Mouse (Mus musculus): Measurements from ENCODE around the gene Ctnnal1. TPM values are rescaled to one million over a fixed set of nuclear protein-coding genes. Genes with fewer than 3 reads are reported as not detected.

The Ctnnal1 gene
- 9.2 and 9.3 TPM in 2 replicates for polyA plus RNA-seq (2015; fragmentation: Nextera tagmentation; extraction: Ambion mirVana)

DNA sequence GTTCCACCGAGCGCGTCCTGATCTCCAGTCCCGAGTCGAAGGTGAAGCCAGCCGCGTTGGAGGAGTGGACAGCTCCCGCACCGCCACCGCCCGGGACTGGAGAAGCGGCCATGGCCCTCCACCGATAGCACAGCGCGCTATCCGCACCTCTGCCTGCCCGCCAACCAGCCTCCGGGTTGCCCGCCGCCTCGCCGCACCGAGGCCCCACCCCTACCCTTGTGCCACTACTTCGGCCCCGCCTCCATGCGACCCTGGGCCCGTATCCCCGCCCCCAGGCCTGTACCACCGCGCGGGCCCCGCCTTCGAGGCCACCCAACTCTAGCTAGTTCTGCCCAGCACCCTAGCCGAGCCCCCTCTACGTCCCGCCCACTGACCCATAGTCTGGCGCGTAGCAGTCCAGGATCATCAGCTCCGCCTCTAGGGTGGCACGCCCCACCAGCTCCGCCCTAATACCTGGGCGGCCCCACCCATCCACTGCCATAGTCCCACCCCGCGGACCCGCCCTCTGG, at the start of gene Ctnnal1:
TSS of gene Ctnnal1 (minus strand) at position 186 of the 509 bp plus-strand sequence.
- Histone ChIP-seq H3K9me3 (ENCODE audit: control insufficient read depth, low read length) (no peaks in the 10 kb centered on the region), H3K4me1 (replicated peaks; ENCODE audit: control insufficient read depth, insufficient read depth) (no peaks in the 10 kb centered on the region), H3K4me3 (ENCODE audit: low read depth, low read length) (peak within 1 kb of the TSS; percentile 72), H3K36me3 (ENCODE audit: control insufficient read depth, insufficient read depth, low read length) (no peaks in the 10 kb centered on the region), H3K27ac (replicated peaks) (peak within 1 kb of the TSS; percentile 87), H3K27me3 (ENCODE audit: control insufficient read depth, insufficient read depth, low read length) (no peaks in the 10 kb centered on the region), H3K4me2 (replicated peaks; ENCODE audit: low read depth) (peak within 1 kb of the TSS; percentile 97), H3K9ac (ENCODE audit: low read length) (peak within 1 kb of the TSS; percentile 74)
- ATAC-seq (ENCODE audit: low FRiP score, low TSS enrichment) (peak; percentile 98), DNase-seq (ENCODE audit: low spot score) (peak; percentile 95)
- TF ChIP-seq EP300 (optimal IDR thresholded peaks at IDR 0.05): no peak
- TF ChIP-seq CTCF (IDR thresholded peaks at IDR 0.05; ENCODE audit: low read depth): 0 out of 2 replicates have a peak, but pooled peaks have one; percentile 7
- 1% methylated on average over 44 of the region's 45 CpGs for WGBS

DNA sequence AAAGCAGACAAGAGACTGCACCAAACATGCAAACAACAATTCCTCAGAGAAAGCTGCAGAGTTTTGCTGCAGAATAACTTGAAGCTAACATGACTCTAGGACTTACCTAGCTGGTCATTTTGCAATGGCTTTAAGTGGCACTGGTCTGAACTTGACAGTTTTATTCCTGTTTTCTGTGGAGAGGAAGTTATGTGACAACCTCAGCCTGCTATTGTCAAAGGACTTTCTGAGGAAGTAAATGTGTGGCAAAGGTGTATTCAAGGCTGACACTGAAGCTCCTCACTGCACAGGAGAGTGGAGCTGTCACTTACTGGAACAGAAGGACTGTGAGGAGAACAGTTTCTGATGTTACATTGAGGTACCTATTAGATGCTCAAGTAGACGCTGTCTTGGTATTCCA, 49.8 kb upstream of the Ctnnal1 start:
- no peak overlapping the region for H3K4me2 ChIP-seq (replicated peaks; ENCODE audit: low read depth)
- H3K36me3 ChIP-seq (ENCODE audit: control insufficient read depth, insufficient read depth, low read length): peaks cover 15% of the 10 kb centered on the region
- H3K27ac ChIP-seq (replicated peaks): no peak overlapping the region
- H3K9ac ChIP-seq (ENCODE audit: low read length): no peak overlapping the region
- H3K27me3 ChIP-seq (ENCODE audit: control insufficient read depth, insufficient read depth, low read length): no peaks in the 10 kb centered on the region
- no peak for TF ChIP-seq EP300 (optimal IDR thresholded peaks at IDR 0.05)
- no peaks in the 10 kb centered on the region for H3K4me1 ChIP-seq (replicated peaks; ENCODE audit: control insufficient read depth, insufficient read depth)
- no peak overlapping the region for H3K4me3 ChIP-seq (ENCODE audit: low read depth, low read length)
- no peak for DNase-seq (ENCODE audit: low spot score)
- ATAC-seq (ENCODE audit: low FRiP score, low TSS enrichment): no peak
- no peaks in the 10 kb centered on the region for H3K9me3 ChIP-seq (ENCODE audit: control insufficient read depth, low read length)
- WGBS: 89% methylated on average over 1 of the region's 1 CpGs

- Histone ChIP-seq H3K27me3 (ENCODE audit: control insufficient read depth, insufficient read depth, low read length) (no peaks in the 10 kb centered on the region), H3K9me3 (ENCODE audit: control insufficient read depth, low read length) (no peaks in the 10 kb centered on the region), H3K4me3 (ENCODE audit: low read depth, low read length) (no peak overlapping the region), H3K9ac (ENCODE audit: low read length) (no peak overlapping the region), H3K27ac (replicated peaks) (no peak overlapping the region), H3K4me1 (replicated peaks; ENCODE audit: control insufficient read depth, insufficient read depth) (no peaks in the 10 kb centered on the region), H3K4me2 (replicated peaks; ENCODE audit: low read depth) (no peak overlapping the region), H3K36me3 (ENCODE audit: control insufficient read depth, insufficient read depth, low read length) (peaks cover 15% of the 10 kb centered on the region)
- no peak for ATAC-seq (ENCODE audit: low FRiP score, low TSS enrichment)
- WGBS: 83% methylated on average over 6 of the region's 6 CpGs
- DNase-seq (ENCODE audit: low spot score): no peak
- TF ChIP-seq CTCF (IDR thresholded peaks at IDR 0.05; ENCODE audit: low read depth) (no peak), EP300 (optimal IDR thresholded peaks at IDR 0.05) (no peak)
Observed at GRCm38 (mm10) chr4:56914338-56914737, 49.4 kb upstream of the Ctnnal1 start.

DNA sequence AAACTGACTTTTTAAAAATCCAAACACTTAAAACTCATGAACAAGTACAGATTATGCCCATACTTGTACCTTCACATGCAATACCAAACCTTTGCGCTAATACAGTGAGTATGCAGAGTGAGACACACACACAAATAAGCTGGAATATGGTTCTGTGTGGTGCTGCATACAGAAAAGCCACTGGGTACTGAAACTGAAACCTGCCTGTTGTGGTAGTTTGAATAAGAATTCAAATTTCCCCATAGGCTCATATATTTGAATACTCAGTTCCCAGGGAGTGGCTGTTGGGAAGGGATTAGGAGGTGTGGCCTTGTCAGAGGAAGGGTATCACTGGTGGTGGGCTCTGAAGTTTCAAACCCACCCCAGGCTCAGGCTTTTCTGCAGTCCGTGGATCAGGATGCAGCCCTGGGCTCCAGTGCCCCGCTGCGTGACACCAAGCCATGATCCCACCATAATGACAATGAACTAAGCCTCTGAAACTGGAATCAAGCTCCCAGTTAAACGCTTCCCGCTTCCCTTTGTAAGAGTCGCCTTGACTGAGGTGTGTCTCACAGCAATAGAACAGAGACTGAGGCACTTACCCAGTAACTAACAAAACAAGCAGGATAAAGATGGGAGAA, 47.5 kb upstream of the Ctnnal1 start:
- no peak for TF ChIP-seq CTCF (IDR thresholded peaks at IDR 0.05; ENCODE audit: low read depth)
- no peak for TF ChIP-seq EP300 (optimal IDR thresholded peaks at IDR 0.05)
- Histone ChIP-seq H3K9me3 (ENCODE audit: control insufficient read depth, low read length) (no peaks in the 10 kb centered on the region), H3K36me3 (ENCODE audit: control insufficient read depth, insufficient read depth, low read length) (peaks cover 15% of the 10 kb centered on the region), H3K4me2 (replicated peaks; ENCODE audit: low read depth) (no peak overlapping the region), H3K4me1 (replicated peaks; ENCODE audit: control insufficient read depth, insufficient read depth) (no peaks in the 10 kb centered on the region), H3K27ac (replicated peaks) (no peak overlapping the region), H3K9ac (ENCODE audit: low read length) (no peak overlapping the region), H3K27me3 (ENCODE audit: control insufficient read depth, insufficient read depth, low read length) (no peaks in the 10 kb centered on the region), H3K4me3 (ENCODE audit: low read depth, low read length) (no peak overlapping the region)
- DNase-seq (ENCODE audit: low spot score) (no peak), ATAC-seq (ENCODE audit: low FRiP score, low TSS enrichment) (no peak)
- WGBS: 84% methylated on average over 7 of the region's 7 CpGs

- Histone ChIP-seq H3K9ac (ENCODE audit: low read length) (no peak overlapping the region), H3K27me3 (ENCODE audit: control insufficient read depth, insufficient read depth, low read length) (no peaks in the 10 kb centered on the region), H3K27ac (replicated peaks) (no peak overlapping the region), H3K4me3 (ENCODE audit: low read depth, low read length) (no peak overlapping the region), H3K4me2 (replicated peaks; ENCODE audit: low read depth) (no peak overlapping the region), H3K9me3 (ENCODE audit: control insufficient read depth, low read length) (no peaks in the 10 kb centered on the region), H3K36me3 (ENCODE audit: control insufficient read depth, insufficient read depth, low read length) (peaks cover 12% of the 10 kb centered on the region; the same call in 1 of the 2 replicates), H3K4me1 (replicated peaks; ENCODE audit: control insufficient read depth, insufficient read depth) (no peaks in the 10 kb centered on the region)
- 69% methylated on average over 3 of the region's 3 CpGs for WGBS
- DNase-seq (ENCODE audit: low spot score) (no peak), ATAC-seq (ENCODE audit: low FRiP score, low TSS enrichment) (no peak)
- TF ChIP-seq EP300 (optimal IDR thresholded peaks at IDR 0.05) (peak; percentile 30), CTCF (IDR thresholded peaks at IDR 0.05; ENCODE audit: low read depth) (no peak)
Observed at GRCm38 (mm10) chr4:56909568-56909967, 44.6 kb upstream of the Ctnnal1 start.

DNA sequence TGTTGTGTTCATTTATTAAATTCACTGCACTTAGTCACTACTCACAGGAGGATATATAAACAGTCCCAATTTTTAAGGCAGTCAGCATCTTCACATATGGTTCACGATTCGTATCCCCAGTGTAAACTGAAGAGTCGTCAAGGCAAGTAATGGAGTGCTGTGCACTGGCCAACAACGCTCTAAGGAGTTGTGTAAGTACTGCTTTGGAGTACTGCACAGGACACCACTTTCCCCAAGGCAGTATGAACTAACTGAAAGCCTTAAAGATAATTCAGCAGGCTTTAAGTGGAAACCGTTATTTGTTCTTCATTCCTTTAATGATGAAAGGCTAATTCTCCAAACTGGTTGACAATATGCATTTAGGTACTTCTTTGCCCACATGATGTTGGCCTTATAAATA, 42.7 kb upstream of the Ctnnal1 start:
- Histone ChIP-seq H3K4me2 (replicated peaks; ENCODE audit: low read depth) (no peak overlapping the region), H3K36me3 (ENCODE audit: control insufficient read depth, insufficient read depth, low read length) (peaks cover 20% of the 10 kb centered on the region), H3K4me1 (replicated peaks; ENCODE audit: control insufficient read depth, insufficient read depth) (no peaks in the 10 kb centered on the region), H3K27me3 (ENCODE audit: control insufficient read depth, insufficient read depth, low read length) (no peaks in the 10 kb centered on the region), H3K27ac (replicated peaks) (no peak overlapping the region), H3K9me3 (ENCODE audit: control insufficient read depth, low read length) (no peaks in the 10 kb centered on the region), H3K4me3 (ENCODE audit: low read depth, low read length) (no peak overlapping the region), H3K9ac (ENCODE audit: low read length) (no peak overlapping the region)
- ATAC-seq (ENCODE audit: low FRiP score, low TSS enrichment): no peak
- 82% methylated on average over 5 of the region's 5 CpGs for WGBS
- DNase-seq (ENCODE audit: low spot score): no peak
- no peak for TF ChIP-seq EP300 (optimal IDR thresholded peaks at IDR 0.05)
- TF ChIP-seq CTCF (IDR thresholded peaks at IDR 0.05; ENCODE audit: low read depth): no peak
